Mouse (Mus musculus): ENCODE results near the gene Fahd1.

The Fahd1 gene

GRCm38 (mm10) chr17:24884391-24884790 lies 34.2 kb upstream of the Fahd1 start:
- DNase-seq: peak; percentile 46

DNA sequence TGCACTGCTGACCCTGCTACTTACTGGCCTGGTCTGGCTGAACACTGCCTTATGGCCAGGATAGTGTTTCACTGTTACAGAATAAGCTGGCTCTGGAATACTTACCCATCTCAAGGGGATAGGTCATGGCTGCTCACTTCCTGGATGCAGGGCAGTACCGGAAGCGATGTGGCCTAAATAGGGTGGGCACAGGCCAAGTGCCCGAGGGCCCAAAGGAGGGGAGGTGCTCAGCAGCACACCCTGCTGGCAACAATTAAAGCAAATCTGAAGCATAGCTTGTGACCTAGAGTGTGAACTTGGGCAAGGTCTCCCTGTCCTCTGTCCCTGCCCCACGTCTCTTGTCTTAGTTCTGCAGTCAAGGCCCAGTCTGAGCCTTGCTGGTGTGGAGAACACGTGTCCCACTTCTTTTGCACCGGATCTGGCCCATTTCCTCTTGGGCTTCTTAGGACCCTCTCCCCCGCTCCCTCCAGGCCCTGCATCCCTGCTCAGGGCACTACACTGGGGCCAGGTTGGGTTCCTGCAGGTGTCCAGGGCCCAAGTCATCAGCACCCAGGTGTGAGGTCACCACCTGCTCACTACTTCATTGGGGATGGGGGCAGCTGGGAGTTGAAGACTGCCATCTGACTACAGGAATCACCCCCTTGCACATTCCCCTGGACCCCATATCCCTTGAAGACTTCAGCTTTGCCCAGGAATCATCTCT lies 31.7 kb upstream of the Fahd1 start:
- peak; percentile 39 for DNase-seq

DNA sequence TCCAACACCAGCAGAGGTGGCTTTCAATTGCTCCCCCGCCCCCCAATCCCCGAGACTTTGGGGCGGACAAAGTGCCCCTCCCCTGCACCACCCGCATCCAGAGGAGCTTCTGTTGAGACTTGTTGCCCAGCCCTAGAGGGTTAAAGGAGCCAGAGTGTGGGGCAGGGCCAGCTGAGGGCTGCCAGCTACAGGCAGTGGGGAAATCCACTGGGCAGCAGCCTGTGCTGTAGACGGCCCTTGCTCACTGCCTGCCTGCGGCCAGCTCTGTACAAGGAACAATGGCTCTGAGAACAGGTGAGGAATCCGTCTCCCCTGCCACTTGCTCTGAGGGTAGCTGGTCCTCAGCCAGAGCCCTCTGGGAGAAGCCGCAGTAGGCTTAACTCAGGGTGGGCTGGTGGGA lies 28.4 kb upstream of the Fahd1 start:
- DNase-seq: peak; percentile 9

DNA sequence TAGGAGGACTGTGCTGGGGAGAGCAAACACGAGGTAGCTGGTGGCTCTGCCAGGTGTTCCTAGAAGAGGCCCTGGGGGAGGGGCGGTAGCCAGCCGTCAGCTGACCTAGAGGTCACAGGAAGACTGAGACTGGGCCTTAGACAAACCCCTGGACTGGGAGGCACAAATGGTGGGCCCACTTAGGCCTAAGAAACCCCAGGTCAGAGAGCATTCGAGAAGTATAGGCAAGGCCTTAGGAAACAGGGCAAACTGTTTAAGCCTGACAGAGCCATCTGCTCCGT lies 27.9 kb upstream of the Fahd1 start:
- DNase-seq: peak; percentile 23

DNA sequence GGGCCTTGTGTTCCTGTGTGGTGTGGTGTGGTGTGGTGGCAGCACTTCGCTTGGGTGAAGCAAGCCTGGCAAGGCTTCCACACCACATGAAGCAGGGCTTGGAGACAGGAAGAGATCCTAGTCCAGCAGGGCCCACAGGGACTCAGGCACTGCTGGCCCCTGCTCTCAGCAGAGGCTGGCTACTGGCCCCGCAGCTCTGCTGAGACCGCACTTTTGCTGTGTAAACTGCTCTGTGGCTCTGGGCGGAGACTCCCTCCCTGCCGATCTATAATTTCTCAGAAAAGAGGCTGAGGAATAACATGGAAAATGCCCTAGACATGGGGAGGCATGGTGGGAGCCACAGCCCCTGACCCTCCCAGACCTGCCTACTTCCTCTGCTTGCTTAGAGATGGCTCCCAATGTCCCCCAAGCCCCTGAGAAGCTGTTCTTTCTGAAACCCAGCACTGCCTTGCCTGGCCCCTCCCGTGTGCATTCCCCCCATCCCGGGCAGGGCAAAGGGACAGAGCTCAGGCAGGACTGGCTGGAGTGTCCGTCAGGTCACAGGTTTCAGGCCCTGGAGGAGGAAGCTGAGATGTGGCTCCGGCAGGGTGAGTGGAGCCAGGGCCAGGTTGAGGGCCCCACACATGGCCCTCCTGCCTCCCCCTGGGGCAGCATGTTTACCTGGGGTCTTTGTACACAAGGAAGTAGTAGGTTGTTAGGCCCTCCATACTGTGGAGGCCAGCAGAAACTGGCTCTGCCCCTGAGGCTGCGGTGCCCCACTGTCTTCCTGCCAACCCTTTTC lies 27.4 kb upstream of the Fahd1 start:
- DNase-seq: peak; percentile 1

GRCm38 (mm10) chr17:24874989-24875388 lies 24.8 kb upstream of the Fahd1 start:
- no peak for DNase-seq

DNA sequence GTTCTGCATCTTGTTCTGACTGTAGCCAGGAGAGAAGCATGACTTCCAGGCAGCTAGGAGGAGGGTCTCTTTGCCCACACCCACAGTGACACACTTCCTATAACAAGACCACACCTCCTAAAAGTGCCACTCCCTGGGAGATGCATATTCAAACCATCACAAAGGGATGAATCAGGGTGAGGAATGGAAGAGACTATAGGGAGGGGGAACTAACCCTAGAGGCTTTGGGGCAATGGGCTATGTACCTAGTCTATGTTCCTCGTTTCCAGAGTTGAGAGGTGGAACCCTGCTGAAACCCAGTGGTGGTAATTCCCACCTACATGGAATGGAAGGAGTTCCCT lies 24.2 kb upstream of the Fahd1 start:
- DNase-seq: no peak

DNA sequence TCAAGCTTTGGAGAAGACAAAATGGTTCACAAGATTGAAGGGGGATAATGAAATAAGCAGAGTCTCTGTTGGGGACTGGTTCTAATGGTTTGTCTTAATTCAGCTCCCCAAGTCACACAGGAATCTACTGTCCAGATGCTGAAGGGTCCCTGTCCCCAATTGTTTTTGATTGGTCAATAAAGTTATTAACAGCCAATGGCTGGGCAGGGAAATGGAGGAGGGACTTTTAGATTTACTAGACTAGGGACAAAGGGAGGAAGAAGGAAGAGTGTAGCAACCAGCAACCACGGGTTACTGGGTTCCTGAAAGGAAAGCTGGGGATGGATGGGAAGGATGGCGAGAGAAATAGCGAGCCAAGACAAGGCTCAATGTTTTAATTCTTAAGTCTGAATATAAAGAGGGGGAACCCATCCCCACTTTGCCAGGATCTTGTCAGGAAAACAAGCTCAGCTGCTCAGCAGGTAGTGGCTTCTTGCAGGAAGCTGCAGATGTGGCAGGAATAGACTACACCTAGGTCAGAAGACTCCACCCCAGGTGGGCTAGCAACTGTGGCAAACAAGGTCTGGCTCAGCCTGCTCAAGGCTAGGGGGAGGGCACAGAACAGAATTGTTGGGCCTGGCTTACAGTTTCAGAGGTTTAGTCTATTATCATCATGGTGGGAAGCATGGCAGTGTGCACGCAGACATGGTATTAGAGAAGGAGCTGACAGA lies 23.7 kb upstream of the Fahd1 start:
- DNase-seq: no peak

- no peak for DNase-seq
Measured at GRCm38 (mm10) chr17:24867914-24868313, 17.8 kb upstream of the Fahd1 start.

DNA sequence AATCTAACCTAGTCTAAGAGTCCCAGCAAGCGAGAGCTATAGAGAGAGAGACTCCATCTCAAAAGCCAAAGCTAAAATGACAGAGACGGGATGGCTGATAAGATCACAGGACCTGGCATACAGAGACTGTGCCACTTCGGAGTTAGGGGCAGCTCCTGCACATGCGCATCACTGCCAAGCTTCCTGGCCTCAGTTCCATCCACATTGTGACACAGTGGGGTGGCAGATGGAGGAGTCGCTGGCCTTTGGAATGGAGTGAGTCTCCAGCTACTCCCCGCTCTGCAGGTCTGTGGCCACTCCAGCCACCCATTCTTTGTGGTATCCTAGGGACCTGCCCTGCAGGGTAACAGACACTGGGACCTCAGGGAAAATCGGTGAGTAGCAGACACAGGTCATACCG lies 15.6 kb upstream of the Fahd1 start, which contains the start of gene Igfals:
Gene Igfals (plus strand): TSS at position 222 of the 400 bp plus-strand sequence.
- peak; percentile 91 for DNase-seq

DNA sequence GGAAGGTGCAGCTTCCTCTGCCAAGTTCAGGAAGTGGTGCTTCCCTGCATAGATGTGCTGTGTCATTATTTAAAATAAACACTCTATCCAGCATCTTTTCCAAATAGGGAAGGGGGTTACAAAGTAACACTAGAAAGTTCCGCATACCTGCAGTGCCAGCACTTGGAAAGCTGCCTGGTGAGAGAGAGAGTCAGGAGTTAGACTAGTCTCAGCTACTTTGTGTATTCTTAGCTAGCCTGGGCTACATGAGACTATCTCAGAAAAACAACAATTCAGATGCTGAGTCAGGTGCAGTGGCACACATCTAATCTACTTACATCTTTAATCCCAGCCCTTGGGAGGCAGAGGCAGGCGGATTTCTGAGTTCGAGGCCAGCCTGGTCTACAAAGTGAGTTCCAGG lies 11.6 kb upstream of the Fahd1 start:
- DNase-seq: no peak

GRCm38 (mm10) chr17:24860076-24860475 lies 9.9 kb upstream of the Fahd1 start:
- DNase-seq: no peak

DNA sequence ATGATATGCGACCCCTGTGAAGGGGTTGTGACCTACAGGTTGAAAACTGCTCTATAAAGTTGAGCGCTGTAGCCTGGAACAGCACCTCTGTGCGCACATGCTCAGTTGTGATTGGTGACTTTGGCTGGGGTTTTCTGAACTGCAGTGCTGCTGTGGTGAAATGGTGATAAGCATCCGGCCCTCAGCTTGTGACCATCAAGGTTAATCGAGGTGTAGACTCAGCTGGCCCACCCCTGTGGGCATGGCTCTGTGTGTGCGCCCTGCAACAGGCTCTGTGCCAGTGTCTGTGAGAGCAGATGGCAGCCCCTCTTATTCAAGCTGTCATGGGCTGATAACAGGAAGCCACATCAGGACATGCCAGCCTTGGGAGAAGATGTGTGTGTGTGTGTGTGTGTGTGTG lies 8.8 kb upstream of the Fahd1 start:
- no peak for DNase-seq

- DNase-seq: no peak
Measured at GRCm38 (mm10) chr17:24857831-24858470, 7.8 kb upstream of the Fahd1 start.

GRCm38 (mm10) chr17:24856589-24856988 lies 6.4 kb upstream of the Fahd1 start:
- no peak for DNase-seq

DNA sequence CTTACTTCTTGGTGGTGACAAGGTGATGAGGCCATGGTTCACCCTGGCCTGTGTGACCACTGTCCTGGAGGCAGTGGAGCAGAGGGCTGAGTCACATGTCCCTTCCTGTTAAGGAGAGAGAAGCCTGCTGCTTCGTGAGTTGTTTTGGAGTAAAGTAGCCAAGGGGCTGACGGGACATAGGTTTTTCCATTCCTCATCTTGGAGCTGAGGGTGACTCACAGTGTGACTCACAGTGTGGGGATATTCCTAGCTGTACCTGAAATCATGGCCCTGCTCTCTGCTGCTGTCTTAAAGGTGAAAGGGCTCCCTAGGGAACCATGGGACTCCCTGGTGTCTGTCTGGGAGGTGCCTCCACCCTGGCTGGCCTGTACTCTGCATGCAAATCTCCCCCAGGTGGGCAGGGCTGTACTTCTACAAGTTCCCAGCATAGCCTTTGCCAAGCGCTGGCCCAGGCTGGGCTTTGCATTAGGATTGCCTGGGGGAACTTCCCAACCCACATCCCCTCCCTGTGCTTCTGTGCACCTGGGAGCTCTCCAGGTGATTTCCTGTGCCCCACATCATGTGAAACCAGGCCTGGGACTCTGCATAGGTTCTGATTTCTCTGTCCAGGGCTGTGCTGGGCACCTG lies 5.8 kb upstream of the Fahd1 start:
- no peak for DNase-seq

- DNase-seq: no peak
Measured at GRCm38 (mm10) chr17:24851381-24852125, 1.4 kb upstream of the Fahd1 start.

GRCm38 (mm10) chr17:24850773-24851127 lies 586 bp upstream of the Fahd1 start:
- no peak for DNase-seq

- no peak for DNase-seq
Measured at GRCm38 (mm10) chr17:24849733-24850064, 465 bp downstream of the Fahd1 start.

- DNase-seq: no peak
Measured at GRCm38 (mm10) chr17:24848600-24849031, 1.5 kb downstream of the Fahd1 start.

- DNase-seq: no peak
Measured at GRCm38 (mm10) chr17:24847386-24847785, 2.8 kb downstream of the Fahd1 start.

- no peak for DNase-seq
Measured at GRCm38 (mm10) chr17:24844525-24844924, 5.6 kb downstream of the Fahd1 start.

GRCm38 (mm10) chr17:24842631-24843030 lies 7.5 kb downstream of the Fahd1 start:
- DNase-seq: no peak

Data from cerebellum, adult 9-11 months (tissue).